Mouse (Mus musculus): ENCODE results near the gene Ccdc58. TPM values are rescaled to one million over a fixed set of nuclear protein-coding genes. Genes with fewer than 3 reads are reported as not detected.
"Not testable (repeated sequence)": the region's sequence is repeated elsewhere in the genome, so short reads cannot be mapped to it uniquely, and the experiment has no call there.

Ccdc58 gene
- polyA plus RNA-seq (2012) = 0.13 and 0.17 TPM in 2 replicates

DNA sequence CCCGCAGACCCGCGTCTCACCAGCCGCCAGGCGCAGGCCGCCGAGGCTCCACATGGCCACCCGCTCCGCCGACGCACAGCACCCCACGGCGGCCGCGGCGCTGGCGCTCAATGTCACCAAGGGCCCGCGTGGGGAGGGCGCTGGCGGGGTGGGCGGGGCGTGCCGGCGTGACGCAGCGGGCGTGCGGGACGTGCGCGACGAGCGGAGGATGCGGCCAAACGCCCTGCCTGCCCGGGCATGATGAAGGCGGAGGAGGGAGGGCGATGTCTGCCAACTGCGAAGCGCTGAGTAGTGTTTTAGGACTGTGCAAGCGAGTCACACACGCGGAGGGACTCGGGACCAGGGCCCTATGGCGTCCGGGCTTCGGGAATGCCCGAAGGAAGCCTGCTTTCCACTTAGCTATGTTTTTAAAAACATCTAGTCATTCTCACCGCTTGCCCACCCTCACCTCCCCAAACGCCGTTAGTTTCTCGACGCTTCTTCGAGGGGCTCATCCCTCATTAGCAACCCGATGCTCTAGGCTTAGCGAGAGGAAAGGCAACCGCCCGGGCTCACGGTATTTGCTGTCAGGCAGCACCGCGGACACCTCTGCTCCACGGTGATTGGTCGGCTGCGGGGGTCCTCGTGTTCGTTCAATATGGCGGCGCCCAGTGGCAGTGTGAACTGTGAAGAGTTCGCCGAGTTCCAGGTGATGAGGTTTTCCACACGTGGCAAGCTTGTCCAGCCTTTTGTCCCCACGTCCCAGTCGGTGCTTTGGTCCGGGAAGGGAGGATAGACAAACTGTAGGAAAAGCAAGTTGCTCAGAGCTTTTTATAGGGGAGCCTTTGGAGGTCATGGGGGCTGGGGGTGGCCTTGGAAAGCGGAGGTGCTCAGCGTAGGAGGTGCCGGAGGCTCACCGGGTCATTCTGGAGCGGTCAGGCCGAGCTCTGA is at the start of gene Ccdc58, which contains the start of gene Fam162a:
Gene Ccdc58, plus strand, starts transcription at position 236 of the 930 bp plus-strand sequence.
Gene Fam162a, minus strand, starts transcription at position 145 of the 930 bp plus-strand sequence.
- peak within 1 kb of the TSS; percentile 77 for H3K4me3 ChIP-seq (replicated peaks)
- H3K9me3 ChIP-seq (ENCODE audit: control insufficient read depth, low read length) = no peaks in the 10 kb centered on the region
- TF ChIP-seq GATA1 (IDR thresholded peaks at IDR 0.05; ENCODE audit: low read length) (no peak), TAL1 (IDR thresholded peaks at IDR 0.05; ENCODE audit: low read length) (no peak)
- H3K4me1 ChIP-seq (ENCODE audit: control insufficient read depth) = peaks cover 47% of the 10 kb centered on the region
- H3K27me3 ChIP-seq (ENCODE audit: control insufficient read depth) = no peaks in the 10 kb centered on the region
- peaks cover 30% of the 10 kb centered on the region for H3K36me3 ChIP-seq (ENCODE audit: control insufficient read depth)

DNA sequence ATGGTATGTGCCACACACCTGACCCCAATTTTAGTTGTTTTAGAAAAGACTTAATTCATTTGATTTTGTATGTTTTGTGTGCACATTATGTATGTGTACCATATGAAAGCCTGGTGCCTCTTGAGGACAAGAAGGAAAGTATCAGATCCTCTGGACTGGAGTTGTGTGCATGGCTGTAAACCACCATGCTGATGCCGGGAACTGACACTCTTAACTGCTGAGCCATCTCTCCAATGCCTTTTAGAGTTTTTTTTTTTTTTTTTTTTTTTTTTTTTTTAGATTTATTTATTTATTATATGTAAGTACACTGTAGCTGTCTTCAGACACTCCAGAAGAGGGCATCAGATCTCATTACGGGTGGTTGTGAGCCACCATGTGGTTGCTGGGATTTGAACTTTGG is 43.4 kb upstream of the Ccdc58 start:
- H3K27me3 ChIP-seq (ENCODE audit: control insufficient read depth); H3K4me1 ChIP-seq (ENCODE audit: control insufficient read depth); H3K4me3 ChIP-seq (replicated peaks); H3K9me3 ChIP-seq (ENCODE audit: control insufficient read depth, low read length): not testable (repeated sequence)
- peaks cover 83% of the 10 kb centered on the region for H3K36me3 ChIP-seq (ENCODE audit: control insufficient read depth)

DNA sequence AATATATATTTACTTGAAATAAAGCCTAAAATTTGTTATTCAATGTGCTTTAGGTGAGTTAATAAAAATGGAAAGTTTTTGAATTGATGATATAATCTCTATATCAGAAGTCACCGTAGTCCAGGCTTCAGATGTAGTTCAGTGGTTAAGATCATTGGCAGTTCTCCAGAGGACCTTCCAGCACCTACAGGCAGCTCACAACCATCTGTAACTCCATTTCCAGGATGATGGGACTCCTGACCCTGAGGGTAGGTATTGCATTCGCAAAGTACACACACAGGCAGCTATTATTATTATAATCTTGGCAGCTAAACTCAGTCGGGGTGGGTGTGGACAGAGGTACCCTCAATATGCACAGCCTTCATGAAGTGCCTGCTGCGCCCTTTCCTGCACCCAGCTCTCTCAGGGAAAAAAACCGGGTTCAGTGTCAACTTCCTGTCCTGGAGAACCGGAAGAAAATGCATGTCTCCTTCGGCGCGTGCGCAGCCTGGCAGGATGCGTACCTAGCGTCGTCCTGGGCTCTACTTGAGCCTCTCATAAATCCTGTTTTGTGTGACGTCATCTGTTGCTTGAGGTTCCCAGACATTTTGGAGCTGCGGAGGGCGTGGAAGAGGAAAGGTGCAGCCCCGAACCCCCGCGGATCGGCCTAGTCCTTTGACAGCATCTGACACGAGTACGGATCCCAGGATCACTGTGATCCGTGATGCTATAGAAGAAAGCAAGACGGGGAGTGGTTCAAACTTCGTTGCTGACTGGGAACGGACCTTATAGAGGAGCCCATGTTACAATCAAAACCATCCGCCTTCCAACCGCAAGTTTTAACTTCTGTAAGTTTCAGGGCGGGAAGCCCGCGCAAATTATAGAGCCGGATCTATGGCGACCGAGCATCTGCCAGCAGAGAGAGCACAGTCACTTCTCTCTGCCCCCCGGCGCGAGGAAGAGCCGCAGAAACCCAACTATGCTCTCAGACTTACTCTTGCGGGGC is 30.6 kb upstream of the Ccdc58 start, which contains the start of gene Wdr5b:
Gene Wdr5b, plus strand, starts transcription at position 551 of the 985 bp plus-strand sequence.
- H3K27me3 ChIP-seq (ENCODE audit: control insufficient read depth) = no peaks in the 10 kb centered on the region
- TF ChIP-seq TAL1 (IDR thresholded peaks at IDR 0.05; ENCODE audit: low read length) (no peak), GATA1 (IDR thresholded peaks at IDR 0.05; ENCODE audit: low read length) (no peak)
- H3K4me1 ChIP-seq (ENCODE audit: control insufficient read depth) = peaks cover 30% of the 10 kb centered on the region
- H3K36me3 ChIP-seq (ENCODE audit: control insufficient read depth) = peaks cover 59% of the 10 kb centered on the region
- peak within 1 kb of the TSS; percentile 84 for H3K4me3 ChIP-seq (replicated peaks)
- no peaks in the 10 kb centered on the region for H3K9me3 ChIP-seq (ENCODE audit: control insufficient read depth, low read length)

DNA sequence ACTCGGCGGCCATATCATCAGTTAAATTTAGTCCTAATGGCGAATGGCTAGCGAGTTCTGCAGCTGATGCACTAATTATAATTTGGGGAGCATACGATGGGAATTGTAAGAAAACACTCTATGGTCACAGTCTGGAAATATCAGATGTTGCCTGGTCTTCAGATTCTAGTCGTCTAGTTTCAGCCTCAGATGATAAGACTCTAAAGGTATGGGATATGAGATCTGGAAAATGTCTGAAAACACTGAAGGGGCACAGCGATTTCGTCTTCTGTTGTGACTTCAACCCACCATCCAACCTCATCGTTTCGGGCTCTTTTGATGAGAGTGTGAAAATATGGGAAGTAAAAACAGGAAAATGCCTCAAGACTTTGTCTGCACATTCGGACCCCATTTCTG is 29.9 kb upstream of the Ccdc58 start:
- no peaks in the 10 kb centered on the region for H3K9me3 ChIP-seq (ENCODE audit: control insufficient read depth, low read length)
- H3K27me3 ChIP-seq (ENCODE audit: control insufficient read depth) = no peaks in the 10 kb centered on the region
- peaks cover 30% of the 10 kb centered on the region for H3K4me1 ChIP-seq (ENCODE audit: control insufficient read depth)
- peaks cover 60% of the 10 kb centered on the region for H3K36me3 ChIP-seq (ENCODE audit: control insufficient read depth)
- TF ChIP-seq TAL1 (IDR thresholded peaks at IDR 0.05; ENCODE audit: low read length) = no peak
- peak overlapping the region; percentile 84 for H3K4me3 ChIP-seq (replicated peaks)

DNA sequence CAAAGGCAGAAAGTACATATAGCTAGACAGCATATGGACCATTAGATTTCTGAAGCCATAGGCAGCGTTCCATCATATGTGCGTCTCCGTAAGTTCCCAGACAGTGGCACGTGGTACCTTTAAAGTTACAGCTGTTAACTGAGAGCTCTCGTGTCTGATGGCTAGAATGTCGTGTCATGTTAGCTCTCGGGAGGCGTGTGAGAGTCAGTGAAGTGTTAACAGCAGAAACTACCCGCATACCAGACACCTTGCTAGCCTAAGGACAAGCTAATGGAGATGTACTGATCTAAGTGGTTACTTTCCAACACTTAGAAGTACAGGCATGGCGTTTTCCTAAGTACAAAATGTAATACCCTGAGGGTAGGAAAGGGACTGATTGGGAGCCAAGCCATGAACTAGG is 28.4 kb upstream of the Ccdc58 start:
- Histone ChIP-seq H3K36me3 (ENCODE audit: control insufficient read depth) (peaks cover 62% of the 10 kb centered on the region), H3K9me3 (ENCODE audit: control insufficient read depth, low read length) (no peaks in the 10 kb centered on the region), H3K4me3 (replicated peaks) (no peak overlapping the region), H3K4me1 (ENCODE audit: control insufficient read depth) (peaks cover 30% of the 10 kb centered on the region), H3K27me3 (ENCODE audit: control insufficient read depth) (no peaks in the 10 kb centered on the region)
- TF ChIP-seq TAL1 (IDR thresholded peaks at IDR 0.05; ENCODE audit: low read length) (no peak), GATA1 (IDR thresholded peaks at IDR 0.05; ENCODE audit: low read length) (no peak)

GRCm38 (mm10) chr16:36043964-36044363 is 27.5 kb upstream of the Ccdc58 start:
- H3K36me3 ChIP-seq (ENCODE audit: control insufficient read depth) = peaks cover 67% of the 10 kb centered on the region
- TF ChIP-seq GATA1 (IDR thresholded peaks at IDR 0.05; ENCODE audit: low read length) (no peak), TAL1 (IDR thresholded peaks at IDR 0.05; ENCODE audit: low read length) (no peak)
- no peaks in the 10 kb centered on the region for H3K9me3 ChIP-seq (ENCODE audit: control insufficient read depth, low read length)
- peaks cover 30% of the 10 kb centered on the region for H3K4me1 ChIP-seq (ENCODE audit: control insufficient read depth)
- H3K27me3 ChIP-seq (ENCODE audit: control insufficient read depth) = no peaks in the 10 kb centered on the region
- H3K4me3 ChIP-seq (replicated peaks) = no peak overlapping the region

DNA sequence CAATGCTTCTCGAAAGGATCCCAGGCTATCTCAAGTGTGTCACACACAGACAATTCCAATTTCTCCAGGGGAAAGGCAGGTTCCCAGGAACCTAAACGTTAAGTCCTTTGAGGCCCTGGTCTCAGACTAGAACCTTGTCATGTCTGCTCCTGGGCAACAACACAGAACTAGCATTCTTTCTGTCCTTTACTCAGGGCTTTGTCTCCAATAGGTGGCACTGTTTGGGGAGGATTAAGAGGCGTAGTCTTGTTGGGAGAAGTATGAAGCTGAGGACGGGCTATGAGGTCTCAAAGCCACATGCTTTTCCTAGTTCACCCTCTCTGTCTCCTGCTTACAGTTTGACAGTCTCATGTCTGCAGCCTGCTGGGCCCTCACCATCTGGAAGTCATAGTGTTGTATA is 23.9 kb upstream of the Ccdc58 start:
- Histone ChIP-seq H3K36me3 (ENCODE audit: control insufficient read depth) (peaks cover 95% of the 10 kb centered on the region), H3K27me3 (ENCODE audit: control insufficient read depth) (no peaks in the 10 kb centered on the region), H3K4me3 (replicated peaks) (no peak overlapping the region), H3K4me1 (ENCODE audit: control insufficient read depth) (peaks cover 3% of the 10 kb centered on the region), H3K9me3 (ENCODE audit: control insufficient read depth, low read length) (no peaks in the 10 kb centered on the region)
- TF ChIP-seq TAL1 (IDR thresholded peaks at IDR 0.05; ENCODE audit: low read length) = no peak
- no peak for TF ChIP-seq GATA1 (IDR thresholded peaks at IDR 0.05; ENCODE audit: low read length)

GRCm38 (mm10) chr16:36051491-36051890 is 20.0 kb upstream of the Ccdc58 start:
- Histone ChIP-seq H3K4me1 (ENCODE audit: control insufficient read depth) (no peaks in the 10 kb centered on the region), H3K27me3 (ENCODE audit: control insufficient read depth) (no peaks in the 10 kb centered on the region), H3K36me3 (ENCODE audit: control insufficient read depth) (peaks cover 86% of the 10 kb centered on the region), H3K9me3 (ENCODE audit: control insufficient read depth, low read length) (no peaks in the 10 kb centered on the region), H3K4me3 (replicated peaks) (no peak overlapping the region)
- no peak for TF ChIP-seq GATA1 (IDR thresholded peaks at IDR 0.05; ENCODE audit: low read length)

Data from erythroblast, embryonic 14.5 days (primary cell).